Mouse (Mus musculus) layer of hippocampus, adult 8-10 months (tissue): Measurements from ENCODE around the gene Ankrd10. TPM values are rescaled to one million over a fixed set of nuclear protein-coding genes. Genes with fewer than 3 reads are reported as not detected.
"Not testable (repeated sequence)": the region's sequence is repeated elsewhere in the genome, so short reads cannot be mapped to it uniquely, and the experiment has no call there.

Experiments
- DNase-seq, 2 experiments: peaks; one replicate each; pipeline ENCODE4 v3.0.0; 2022; ENCODE audit warnings: low spot score in 2 of 2
- total RNA-seq, 4 experiments: library from RNA; stranded (reverse); gene quantifications; 2 replicates each; pipeline ENCODE4 v1.2.4; 2022

Ankrd10 gene
- 10 to 100 TPM; 51.0 to 76.2 (median 67.2) TPM for total RNA-seq

DNA sequence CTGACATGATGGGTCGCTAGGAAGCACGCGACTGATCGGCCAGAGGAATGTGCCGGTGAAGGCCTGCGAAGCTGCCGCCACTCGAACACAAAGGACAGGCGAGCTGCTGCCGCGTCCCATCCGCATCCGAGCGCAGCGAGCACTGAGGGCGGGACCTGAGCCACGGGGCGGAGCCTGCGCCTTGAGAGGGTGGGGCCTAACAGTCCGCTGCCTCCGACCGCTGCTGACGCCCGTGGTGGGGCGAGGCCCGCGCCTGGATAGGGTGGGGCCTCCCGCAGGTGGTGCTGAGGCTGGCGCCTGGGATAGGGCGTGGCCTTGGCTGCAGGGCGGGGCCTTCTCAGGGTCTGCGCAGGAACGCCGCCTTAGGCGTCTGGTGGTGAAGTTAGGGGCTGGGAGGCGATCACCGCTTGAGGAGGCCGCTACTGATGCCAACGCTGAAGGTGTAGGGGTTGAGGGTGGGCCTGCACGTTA lies at the start of gene Ankrd10:
Ankrd10 (minus strand) TSS at position 147 of the 471 bp plus-strand sequence.
- DNase-seq = peak; percentile 93 to 94

DNA sequence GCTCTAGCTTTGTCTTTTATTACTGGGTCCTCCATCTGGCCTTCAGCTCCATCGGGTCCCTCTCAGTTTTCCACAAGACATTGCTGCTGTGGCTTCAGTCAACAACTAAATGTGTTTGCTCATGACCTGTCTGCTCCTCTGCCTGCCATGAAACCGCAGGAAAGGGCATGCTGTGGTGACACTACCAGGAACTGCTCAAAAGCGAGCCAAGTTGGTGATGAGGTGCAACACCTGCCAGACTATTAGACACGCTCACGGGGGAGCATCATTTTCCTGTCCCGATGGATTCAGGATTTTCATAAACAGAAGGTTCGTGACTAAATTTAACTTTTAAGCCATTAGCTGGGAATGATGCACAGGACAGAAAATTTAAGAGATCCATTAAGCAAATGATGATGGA lies 49.0 kb upstream of the Ankrd10 start:
- no peak for DNase-seq

DNA sequence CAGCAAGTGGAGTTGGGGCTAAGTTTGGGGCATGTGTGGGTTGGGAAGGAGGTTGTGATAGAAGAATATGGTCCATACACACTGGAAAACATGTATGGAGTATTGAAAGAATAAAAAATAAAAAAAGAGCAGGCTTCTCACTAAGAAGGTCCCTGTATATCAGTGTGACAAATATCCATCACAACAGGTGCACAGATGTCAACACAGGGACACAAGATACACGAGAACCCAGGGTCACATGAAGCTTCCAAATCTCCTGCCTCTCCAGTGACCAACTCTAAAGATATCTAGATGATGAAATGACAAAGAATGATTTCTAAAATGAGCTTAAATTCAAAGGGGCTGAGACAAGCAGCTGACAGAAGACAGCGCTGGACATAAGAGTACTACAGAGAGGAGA lies 32.8 kb upstream of the Ankrd10 start:
- DNase-seq = no peak

DNA sequence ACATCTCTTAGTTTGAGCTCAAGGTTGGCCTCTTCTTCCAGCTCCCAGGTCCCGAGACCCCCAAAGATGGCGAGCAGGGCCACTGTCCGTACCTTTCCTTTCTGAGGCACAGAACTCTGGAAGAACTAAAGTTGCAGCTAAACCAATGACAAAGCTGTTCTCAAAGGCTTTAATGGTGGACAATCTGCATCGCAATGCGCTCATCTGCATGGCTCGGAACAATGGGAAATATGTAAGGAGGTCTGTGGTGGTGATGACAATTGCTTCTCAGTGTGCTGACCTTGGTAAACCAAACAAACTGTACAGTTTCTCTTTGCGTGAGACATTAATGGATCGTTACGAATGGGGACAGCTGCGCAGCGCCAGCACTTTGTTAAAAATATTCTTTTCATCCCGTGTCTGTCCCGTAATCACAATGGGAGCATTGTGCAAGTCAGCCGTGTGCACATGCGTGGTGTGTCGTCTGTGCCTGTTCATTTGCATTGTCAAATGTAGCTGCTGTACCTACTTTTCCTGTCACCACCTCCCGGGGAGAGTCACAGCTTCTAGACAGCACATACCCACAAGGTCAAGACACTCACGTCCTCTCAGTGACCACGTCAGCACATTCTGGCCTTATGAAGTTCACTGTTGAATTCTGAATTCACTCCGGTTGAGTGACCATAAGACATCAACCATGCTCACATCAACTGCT lies 30.6 kb upstream of the Ankrd10 start:
- DNase-seq = not testable (repeated sequence)

DNA sequence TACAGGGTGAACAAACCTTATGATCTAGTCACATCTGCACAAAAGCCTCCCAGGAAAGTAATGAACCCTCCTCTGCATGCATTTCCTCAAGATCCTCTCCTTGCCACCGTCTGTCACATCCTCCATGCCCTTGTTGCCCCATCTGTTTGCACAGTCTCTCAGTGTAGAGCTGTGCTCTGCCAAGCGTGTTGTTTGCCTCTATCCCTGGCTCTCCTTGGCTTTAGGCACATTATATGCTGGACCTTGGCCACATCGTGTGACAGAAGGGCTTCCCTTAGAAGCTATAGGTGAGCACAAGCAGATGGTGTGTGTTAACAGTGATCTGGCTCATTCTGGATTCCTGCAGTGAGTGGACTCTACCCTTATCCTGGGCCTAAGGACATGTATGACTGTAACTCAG lies 26.4 kb upstream of the Ankrd10 start:
- DNase-seq = no peak

DNA sequence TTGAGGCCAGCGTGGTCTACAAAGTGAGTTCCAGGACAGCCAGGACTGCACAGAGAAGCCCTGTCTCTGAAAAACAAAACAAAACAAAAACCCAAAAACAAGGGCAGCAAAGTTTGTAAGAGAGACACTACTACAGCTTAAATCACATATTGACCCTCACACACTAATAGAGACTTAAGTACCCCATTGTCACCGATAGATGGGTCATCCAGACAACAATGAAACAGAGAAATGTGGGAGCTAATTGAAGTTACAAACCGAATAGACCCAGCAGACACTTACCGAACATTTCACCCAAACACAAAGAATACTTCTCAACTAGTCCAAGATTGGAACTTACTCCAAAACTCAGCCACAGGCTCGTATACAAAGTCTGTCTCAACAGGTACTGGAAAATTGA lies 14.5 kb upstream of the Ankrd10 start:
- no peak for DNase-seq

DNA sequence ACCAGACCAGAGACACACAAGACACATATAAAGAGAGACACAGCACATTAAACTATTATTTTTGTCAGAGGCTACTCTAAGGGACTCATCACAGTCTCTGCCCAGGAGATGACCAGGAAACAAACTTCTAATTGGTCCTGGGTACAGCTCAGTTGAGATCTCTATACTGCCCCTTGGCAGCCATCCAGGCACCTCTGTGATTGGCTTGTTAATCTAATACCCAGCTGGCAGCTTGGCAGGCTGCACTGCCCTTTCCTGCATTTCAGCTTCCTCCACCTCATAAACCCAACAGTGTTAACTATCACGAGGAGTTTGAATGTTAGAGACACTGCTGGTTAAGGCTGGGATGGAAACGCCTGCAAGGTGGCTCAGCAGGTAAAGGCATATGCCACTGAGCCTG lies 7.6 kb upstream of the Ankrd10 start:
- no peak for DNase-seq

DNA sequence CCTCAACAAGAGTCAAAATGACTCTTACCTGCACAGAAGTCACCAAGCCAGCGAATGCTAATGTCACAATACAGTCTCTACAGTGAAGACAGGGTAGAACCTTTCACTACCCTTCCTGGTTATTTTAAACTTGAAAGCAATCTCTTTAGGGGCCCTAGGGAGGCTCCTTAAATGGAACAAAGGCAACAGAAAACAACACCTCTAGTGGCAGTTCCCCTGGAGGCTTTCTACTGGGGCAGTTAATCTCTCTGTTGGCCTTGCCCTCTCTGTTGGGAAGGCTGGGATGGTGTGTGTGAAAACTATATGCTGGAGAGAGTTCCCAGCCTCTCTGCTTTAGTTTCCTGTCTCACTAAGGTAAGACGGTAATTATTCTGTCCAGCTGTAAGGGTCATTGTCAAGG lies 5.0 kb upstream of the Ankrd10 start:
- no peak for DNase-seq

DNA sequence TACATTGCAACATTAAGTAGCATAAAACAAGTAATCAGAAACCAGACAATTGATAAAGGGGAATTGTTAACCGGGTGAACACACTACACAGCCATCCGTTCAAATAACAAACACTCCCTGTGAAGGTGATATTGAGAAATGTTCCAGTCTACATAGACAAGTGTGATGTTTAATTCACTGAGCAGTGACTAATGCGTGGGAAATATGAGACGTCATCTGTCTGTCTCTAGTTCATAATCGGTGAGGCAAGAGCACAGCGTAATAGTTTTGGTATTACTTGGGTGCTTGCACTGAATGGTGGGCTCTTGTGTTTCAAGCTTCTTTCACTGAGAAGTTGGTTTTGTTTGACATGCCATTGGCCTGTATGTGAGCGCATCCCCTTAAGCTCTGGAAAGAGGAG lies 2.0 kb upstream of the Ankrd10 start:
- no peak for DNase-seq

DNA sequence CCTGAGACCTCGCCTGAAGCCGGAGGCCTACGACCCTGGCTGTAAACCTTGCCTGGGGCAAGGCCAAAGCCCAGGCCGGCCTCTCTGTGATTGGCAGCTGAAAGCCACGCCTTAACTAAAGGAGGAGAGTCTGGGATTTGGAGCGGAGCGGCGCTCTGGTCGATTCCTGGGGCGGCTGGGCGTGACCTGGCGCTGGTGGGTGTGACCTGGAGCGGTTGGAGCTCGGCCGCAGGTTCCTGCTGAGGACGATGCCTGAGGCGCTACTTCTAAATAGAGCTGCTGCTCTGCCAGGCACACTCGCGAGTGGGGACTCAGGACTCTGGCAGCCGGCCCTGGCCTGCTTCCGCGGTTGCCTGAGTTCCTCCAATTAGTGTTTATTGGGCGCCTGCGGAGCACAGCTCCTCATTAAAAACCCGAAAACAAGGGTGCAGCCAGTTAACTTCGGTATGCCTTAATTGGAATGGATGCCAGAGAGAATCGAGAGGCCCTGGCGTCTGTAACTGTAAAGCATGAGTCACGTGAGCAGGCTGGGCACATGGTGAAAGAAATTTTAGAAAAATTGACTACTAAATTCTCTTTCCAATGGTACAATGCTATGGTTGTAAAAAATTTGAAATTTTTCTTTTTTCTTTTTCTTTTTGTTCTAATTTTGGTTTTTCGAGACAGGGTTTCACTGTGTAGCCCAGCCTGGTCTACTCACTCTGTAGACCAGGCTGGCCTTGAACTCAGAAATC lies 934 bp upstream of the Ankrd10 start:
- peak; percentile 88 to 89 for DNase-seq

DNA sequence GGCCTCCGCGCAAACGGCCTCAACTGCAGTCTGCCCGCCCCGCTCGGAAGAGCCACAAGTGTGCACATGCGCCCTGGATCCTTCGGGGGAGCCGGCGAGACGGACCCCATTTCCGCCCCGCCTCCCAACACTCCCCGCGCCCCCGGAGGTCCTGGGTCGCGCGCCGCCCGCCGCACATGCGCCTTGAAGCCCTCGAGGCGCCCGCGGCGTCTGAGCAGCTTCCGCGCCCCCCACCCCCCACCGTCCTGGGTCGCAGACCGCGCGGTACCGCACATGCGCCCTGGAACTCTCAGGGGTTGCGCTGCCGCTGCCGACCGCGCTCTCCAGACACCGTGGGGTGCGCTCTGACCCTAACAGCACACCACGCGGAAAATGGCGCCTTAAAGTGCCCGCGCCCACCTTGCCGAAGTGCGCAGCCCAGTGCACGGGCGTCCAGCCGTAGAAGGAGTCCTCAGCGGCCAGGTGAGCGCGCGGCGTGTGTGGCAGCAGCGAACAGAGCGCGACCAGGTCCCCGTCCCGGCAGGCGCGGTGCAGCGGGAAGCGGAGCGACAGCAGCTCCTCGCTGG lies 462 bp downstream of the Ankrd10 start:
- peak; percentile 73 to 80 for DNase-seq

DNA sequence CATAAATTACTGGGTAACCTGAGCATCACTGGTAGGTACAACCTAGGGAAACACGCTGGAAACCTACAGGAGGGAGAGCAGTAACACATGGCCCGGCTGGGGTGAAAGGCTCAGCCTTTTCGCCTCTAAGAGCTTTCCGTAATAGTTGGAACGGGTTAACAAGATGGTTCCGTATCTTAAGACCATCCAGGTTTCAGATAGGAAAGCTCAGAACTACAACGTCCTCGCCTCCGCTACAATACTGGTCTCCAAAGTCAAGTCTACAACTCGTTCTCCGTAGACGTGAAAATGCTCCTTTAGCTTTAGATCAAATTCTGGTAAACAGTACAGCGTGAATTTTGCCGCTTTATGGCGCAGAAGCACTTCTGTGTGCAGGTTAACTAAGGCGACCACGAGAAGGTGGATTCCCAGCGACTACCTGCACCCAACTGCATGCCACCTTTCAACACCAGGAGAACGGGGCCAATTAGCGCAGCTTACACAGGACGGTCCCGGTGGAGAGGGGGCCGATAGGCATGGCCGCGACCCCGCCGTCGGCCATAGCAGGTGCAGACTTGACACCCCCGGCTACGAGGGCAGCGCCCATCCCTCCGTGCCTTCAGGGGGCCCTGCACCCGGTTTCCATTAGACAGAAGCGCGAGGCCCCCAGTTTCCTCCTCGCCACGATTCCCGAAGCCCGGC lies 1.1 kb downstream of the Ankrd10 start:
- no peak for DNase-seq

DNA sequence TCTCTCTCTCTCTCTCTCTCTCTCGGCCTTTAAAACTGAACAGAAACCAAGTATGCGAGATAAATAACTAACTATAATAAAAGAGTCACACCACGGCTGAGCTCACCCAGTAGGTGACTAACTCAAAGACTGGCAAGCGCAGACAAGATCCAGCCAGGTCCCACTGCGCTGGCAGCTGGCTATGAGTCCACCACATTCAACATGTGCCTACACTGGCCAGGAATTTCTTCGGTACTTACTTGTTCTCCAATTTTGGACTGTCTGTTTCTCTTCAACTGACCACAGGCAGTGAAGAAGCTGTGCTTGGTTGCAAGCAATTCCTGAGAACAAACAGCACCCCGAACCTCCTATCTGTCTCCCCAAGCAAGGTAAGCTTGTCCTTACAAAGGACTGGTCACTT lies 2.1 kb downstream of the Ankrd10 start:
- no peak for DNase-seq

DNA sequence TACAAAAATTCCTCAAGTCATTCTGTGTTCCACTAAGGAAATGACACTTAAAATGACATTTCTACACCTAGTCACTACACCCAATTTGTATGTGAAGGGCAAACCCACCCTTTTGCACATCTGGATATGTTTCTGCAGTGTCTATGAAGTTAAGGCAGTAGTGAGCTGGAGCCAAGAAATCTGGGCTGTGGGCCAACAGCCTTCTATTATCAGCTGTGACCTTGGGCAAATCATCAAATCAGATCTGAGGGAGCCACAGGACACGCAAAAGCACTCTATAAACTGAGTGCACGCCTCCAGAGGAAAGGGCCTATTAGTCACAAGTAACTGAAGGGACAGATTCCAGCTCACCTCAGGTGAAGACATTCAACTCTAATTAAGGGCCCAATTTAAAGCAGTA lies 3.2 kb downstream of the Ankrd10 start:
- DNase-seq = no peak

DNA sequence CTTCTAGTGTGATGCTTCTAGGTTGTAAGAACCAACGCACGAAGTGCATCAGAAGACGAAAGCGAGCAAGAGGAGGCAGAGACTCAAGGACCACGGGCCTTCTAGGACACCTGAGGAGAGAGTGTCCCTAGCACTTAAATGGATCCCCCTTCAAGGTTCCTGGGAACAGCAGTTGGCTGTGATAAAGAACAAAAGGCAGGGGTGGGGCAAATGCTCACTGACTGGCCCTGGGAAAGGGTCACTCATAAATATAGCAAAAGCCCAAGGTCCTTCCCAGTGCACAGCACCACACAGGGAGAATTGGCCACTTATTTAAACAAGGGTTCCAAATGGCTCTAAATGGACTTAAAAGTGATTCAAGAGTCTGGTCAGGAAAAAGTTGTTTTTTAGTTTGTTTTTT lies 6.4 kb downstream of the Ankrd10 start:
- no peak for DNase-seq

DNA sequence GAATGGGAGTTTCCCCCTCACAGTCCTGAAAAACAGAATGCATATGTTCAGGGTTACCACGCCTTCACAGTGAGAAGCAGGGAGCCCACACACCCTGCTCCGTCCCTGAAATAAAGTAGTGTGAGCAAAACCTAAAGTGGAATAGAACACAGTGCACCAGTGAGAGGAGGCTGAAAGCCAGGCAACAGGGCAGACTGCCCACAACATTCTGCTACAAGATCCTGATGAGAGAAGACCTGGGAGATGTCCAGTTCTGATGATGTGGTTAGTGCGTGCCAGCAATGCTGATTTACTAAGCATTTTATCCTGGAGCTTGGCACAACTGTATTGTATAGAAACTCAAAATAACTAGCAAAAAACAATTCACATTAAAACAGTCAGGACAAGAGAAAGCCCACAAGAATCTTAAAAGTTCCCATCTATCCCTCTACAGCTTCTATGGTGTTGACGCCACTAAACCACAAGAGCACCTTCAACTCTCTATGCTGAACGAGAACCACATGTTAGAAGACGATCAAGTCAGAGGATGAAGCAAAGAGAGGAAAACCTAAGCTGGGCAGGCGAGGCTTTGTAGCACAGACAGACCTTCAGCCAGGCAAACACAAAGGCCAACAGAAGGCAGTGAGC lies 6.9 kb downstream of the Ankrd10 start:
- DNase-seq = peak; percentile 35 to 62

DNA sequence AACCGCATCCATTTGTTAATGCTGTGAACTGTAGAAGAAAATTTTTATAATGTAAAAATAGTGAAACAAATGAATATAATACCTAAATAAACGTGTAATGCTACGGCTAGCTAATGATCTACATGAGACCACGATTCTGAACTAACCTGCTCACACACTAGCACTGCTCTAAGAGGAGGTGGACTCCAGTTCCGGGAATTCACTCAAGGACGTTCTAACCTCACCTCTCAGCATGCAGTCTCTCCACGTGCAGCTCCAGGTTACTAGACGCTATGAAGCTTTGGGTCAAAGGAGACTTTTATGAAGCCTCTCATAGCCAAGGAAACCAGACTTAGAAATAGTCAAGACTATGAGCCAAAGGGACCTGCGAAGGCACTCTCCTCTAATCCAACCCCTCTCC lies 7.8 kb downstream of the Ankrd10 start:
- no peak for DNase-seq

DNA sequence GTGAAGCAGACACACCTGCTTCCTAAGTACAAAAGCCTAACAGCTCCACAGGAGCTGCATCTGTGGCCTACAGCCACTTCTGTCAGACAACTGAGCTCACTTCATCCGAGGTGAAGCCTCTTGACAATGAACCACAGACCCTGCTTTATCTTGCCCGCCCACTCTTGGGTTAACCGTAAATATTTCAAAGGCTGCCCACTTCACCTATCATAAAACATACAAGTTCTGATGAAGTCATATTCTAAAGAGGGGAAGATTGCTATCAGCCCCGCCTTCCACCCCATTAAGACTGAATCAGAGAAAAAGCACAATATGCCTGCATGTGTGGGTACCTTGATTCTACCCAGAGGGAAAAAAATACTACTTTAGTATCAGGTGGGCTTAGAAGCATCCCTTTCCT lies 10.5 kb downstream of the Ankrd10 start:
- no peak for DNase-seq

DNA sequence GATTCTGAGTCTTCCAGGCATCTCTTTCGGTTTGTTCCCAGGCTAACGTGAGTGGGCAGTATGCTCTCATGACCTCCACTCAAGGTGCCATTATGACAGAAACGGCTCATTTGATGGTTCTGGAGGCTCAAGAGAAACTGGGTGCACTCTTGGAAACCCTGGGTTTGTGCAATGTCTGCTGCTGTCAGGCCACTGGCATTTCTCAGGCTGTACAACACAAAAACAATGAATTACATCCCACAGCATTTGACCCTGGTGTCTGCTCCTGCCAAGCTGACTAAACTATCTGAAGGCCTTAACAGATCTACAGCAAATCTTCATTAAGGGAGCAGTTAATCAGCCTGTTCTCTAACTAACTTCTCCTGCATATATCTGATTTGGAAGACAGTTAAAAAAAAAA lies 16.5 kb downstream of the Ankrd10 start:
- no peak for DNase-seq

DNA sequence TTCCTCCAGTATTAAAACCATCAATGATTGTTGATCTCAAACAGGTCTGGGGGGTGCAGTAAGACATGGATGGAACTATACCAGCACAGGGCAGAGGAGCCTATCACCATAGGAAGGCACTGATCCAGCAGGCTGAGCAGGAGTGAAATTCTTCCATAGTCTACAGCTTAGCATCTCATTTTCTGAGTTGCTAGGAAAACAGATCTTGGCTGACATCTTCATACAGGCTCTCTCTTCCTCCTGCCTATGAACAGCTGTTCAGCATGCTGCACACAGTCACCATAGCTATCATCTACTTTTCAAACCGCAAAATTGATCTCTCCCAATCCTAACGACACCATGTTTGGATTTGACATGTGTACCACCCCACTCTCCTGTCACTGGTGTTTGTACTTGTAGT lies 17.5 kb downstream of the Ankrd10 start:
- DNase-seq = no peak

DNA sequence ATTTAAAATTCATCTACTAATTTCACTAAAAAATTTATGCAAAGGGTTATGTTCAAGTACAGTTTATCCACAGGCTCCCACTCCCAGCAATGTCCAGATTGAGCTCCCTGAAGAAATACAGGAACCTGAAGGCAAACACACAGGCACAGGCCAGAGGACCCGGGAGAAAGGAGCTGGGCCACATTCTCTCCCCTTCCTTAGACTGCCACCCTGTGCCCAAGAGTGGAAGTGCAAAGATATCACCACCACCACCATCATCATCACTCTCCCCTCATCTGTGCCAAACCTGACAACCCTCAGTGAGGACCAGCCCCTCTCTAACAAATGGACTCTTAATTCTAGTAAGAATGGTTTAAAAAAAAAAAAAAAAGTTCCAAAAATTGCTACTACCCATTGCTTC lies 19.3 kb downstream of the Ankrd10 start:
- DNase-seq = peak in 1 of 2 experiments; percentile 33
